Mouse (Mus musculus) left cerebral cortex, postnatal 10 days (tissue): ENCODE measurements at regions not wholly inside any gene's neighbourhood (a gene's known extent, or its start where the extent isn't known, plus 50 kb on each side); places are given as distances from the start of the nearest gene placed in this dataset.
A peak's percentile ranks its signal among the peaks of the same experiment; 100 is the strongest.

Experiments used
- DNase-seq, 2 experiments: peaks; one replicate each; pipeline ENCODE4 v3.0.0; 2021 to 2022; ENCODE audit warnings: low spot score in 2 of 2, mixed read lengths in 1 of 2; ENCODE audit errors: extremely low spot score in 1 of 2
- intact Hi-C: fragments of 180-260 bp; cut with DNase I; formaldehyde crosslinking; loops from one replicate; pipeline ENCODE4 v1.15.1; 2025

DNA sequence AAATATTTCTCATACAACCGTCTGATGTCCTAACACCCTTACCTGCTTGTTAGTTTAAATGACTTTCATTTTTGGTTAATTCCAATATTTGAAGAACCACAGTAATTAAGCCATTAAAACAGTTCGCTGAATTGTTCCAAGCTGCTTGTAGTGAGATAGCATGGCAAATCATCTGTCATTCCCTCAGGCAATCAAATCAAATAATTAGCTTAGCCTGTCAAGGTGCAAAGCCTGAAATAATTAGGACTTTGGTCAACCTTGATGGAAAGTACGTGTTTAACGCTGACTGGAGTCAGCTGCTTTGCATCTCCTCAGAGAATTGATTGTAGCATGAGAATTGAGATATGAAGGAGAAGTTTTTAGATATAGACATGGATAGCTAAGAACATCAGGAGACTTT, 220.2 kb upstream of the Pdcd1 start:
- DNase-seq, result no peak
- intact Hi-C loops, result no loop called here

DNA sequence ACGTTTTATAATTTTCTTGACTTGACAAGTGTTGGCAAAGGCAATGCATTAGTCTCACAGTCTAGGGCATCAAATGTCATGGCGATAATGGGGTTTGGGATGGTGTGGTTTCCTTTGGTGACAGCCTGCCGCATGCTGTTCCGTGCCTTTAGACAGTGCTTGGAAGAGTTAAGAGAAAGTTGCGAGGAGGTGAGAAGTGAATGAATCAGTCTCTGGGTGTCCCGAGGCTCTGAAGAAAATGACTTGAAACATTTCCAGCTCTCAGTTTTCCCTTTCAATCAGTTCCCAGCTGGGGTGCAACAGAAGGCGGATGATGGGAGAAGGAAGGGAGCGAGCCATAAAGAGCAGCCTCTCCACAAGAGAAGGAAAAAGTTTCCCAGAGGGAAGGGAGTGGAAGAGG, 211.0 kb upstream of the Pdcd1 start:
- intact Hi-C loops, result no loop called here
- peak in 1 of 2 experiments; percentile 20 for DNase-seq

DNA sequence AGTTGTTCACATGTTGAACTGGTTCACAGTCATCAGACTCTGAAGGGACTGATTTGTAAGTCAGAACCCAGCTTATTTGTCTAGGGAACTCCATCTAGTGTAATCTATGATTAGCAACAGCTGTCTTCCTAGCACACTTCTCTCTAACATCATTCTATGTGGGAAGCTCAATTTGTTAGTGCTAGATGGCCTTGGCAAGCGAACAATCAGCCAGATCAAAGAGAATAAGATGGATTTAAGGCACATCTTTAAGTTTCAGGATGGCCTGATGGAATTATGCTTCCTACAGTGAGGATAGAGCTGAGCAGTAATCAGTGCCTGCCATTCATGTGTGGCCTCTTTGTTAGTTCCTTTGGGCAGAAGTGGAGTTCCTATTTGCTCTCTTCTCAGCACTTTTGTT, 183.1 kb upstream of the Pdcd1 start:
- DNase-seq, result no peak
- intact Hi-C loops, result no loop called here

DNA sequence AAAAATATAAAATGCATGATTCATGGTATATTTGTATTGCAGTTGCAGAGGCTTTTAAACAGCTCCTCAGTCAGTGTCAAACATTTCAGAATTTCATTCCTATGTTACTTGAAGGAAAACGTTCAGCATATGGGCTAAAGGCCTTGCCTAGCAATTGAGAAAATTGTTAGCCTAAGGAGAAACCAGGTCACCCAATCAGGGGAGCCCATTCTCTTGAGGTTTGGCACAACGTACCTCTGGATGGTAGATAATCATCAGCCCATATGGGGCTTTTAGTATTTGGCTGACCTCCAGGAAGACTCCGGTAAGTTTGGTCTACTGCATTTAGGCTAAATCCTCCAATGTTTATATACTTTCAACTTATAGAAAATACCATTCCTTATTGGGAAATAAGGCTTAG, 168.7 kb upstream of the Pdcd1 start:
- intact Hi-C loops, result no loop called here
- DNase-seq, result no peak

DNA sequence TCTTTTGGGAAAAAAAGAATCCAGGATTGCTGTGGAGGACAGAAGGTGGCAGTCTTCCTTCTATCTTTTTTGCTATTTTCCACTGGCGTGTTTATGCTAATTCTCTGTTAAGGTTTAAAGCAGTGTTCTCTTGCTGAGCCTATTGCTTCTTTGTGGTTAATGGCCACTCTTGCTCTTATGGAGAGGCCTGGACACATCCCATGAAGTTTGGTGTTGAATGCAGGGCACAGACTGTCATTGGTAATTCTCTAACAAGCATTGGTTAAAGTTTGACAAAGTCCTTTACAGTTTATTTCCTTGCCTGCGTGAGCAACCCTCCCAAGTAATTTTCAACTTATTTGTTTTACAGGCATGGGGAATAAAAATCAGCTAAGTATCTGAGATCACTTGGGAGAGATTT, 165.1 kb upstream of the Pdcd1 start:
- intact Hi-C loops, result no loop called here
- no peak for DNase-seq

DNA sequence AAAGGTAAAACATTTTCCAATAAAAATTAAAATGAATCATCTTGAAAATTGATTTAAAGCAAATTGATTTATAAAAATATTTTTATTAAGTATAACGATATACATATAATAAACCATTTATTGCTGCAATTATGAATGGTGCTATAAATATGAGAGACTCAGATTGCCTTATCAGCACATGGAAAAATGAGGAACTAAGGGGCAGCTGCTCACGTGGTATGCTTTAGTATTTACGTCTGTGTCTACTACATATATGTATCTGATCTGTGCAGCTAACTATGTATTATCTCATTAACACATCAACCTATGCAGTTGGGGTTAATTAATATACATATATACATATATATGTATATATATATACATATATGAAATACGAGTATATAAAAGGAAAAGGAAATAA, 156.6 kb upstream of the Pdcd1 start:
- no peak for DNase-seq
- intact Hi-C loops, result no loop called here

DNA sequence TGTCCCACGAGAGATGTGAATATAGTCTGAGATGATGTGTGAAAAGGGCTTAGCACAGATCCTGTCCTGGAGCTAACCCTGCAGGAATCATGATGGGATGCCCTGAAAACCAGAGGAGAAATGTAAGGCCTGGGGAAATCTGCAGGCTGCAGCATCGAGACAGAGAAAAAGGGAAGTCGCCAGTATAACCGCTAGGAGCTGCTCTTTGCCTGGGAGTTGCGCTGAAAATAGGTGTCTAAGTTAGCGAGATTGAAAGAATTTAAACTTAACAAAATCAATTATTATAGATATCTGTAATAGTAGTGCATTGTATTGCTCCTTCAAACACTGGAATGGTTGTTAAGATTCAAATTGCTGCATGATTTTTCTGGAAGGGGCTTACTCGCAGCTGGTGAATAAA, 155.5 kb upstream of the Pdcd1 start:
- intact Hi-C loops, result no loop called here
- DNase-seq, result no peak

DNA sequence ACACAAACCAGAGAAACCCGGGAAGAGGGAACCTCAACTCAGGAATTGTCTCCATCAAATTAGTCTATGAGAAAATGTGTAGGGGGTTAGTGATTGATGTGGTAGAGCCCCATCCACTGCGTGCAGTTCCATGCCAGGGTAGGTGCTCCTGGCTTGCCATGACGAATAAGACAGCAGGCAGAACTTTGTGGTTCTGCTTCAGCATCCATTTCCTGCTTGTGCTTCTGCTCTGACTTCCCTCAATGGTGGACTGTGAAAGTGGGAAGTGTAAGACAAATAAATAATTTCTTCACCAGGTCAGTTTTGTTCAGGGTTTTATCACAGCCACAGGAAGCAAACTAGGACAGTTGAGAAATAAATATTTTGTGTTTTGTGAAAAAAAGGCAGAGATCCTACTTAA, 150.9 kb upstream of the Pdcd1 start:
- no peak for DNase-seq
- intact Hi-C loops, result no loop called here

DNA sequence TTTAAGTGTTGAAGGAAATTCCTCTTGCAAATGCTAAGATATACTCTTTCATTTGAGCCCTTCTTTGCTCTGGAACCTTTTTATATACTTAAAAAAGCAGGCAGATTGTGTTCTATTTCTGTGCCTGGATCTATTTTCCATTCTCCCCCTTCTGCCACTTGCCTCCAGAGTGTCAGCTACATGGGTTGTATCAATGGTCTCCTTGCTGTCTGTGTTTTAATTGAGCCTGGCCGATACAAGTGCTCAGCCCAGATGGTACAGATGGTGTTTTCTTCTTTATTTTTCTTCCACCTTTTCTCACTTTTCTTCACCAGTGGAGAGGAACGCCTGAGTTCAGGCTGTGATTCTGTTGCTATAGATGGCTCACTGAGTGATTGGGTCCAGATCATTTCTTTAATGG, 131.5 kb upstream of the Pdcd1 start:
- intact Hi-C loops, result loop anchor here (5.0 kb wide), 1 partner anchor 318 kb away; no protein-coding TSS in a partner anchor
- DNase-seq, result peak in 1 of 2 experiments; percentile 34

DNA sequence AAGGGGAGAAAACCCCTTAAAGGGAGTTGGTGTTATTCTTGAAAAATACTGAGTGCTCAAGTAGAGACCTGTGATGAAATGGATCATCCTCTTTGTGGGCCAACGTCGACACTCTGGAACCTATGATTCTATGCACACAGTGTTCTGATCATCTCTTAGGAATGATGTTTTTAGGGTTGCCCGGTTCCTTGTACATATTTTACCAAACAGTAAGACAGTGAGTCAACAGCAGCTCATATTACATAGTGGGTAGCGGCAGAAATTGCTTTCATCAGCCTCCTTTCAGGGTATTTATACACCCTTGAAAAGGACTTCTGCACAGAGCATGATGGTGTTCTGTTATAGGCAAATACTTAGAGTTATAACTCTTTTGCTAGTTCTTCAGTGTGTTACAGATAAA, 97.6 kb upstream of the Pdcd1 start:
- intact Hi-C loops, result loop anchor here (10.0 kb wide), 1 partner anchor 1615 kb away; no protein-coding TSS in a partner anchor
- DNase-seq, result no peak

DNA sequence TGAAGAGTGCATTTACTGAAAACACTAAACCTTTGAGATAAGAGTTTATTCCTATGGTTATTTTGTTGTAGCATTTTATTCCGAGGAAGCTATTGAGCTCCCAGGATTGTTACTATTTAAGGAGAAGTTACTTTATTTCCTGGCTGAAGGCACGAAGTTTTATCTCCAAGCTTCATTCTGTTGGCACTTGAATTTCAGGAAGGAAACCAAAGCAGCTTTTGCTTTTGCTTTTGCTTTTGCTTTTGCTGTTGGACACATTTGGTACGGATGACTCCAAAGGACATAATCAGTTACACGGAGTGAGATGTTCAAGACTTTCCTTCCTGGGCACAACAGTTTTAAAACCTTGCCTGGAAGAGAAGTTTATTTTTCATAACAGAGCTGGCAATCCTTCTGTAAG, 94.7 kb upstream of the Pdcd1 start:
- DNase-seq, result no peak
- intact Hi-C loops, result loop anchor here (10.0 kb wide), 1 partner anchor 1618 kb away; no protein-coding TSS in a partner anchor

DNA sequence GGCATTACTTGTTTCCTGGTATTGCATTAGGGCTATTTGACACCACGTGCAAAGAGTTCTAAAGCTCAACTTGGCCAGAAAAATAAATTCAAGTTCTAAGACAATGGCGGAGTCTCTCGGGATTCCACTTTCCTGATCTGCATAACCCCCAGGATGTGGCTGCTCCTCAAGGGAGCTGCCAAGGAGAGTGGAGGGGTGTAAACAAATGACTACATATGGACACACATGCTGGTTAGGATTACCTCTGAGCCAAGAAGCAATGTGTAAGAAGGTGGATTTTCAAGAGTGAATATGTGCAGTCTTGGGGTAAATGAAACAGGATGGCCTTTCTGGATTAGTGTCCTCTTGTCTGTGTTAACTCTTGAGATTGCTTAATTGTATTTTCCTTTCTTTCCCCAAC, 88.2 kb upstream of the Pdcd1 start:
- intact Hi-C loops, result loop anchor here (10.0 kb wide), 1 partner anchor 1624 kb away; no protein-coding TSS in a partner anchor
- no peak for DNase-seq

DNA sequence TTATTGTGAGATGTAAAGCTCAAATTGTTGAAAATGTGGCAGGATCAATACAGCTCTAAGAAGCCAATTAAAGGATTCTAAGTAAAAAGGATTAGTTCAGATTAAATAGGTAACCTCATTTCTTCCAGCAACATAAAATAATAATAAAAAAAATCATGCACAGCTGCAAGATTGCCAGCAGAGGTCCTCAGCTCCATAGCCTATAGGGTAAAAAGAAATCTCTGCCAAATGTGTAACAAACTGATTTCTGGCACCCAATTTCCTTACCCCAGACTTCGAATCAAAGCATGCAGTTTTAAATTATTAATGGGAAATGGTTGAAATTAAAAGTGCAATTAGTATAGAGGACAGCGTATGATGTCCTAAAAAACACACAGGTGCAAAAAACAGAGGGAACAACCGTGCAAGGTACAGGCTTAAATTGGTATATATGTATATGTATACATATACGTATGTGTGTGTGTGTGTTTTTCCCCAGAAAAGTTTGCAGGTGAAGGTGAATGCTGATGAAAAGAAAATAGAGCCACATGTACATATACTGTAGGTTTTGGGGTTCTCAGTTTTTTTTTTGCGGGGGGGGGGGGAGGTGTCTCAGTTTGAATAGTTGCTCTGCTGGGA, 87.2 kb upstream of the Pdcd1 start:
- DNase-seq, result peak in 1 of 2 experiments; percentile 10
- intact Hi-C loops, result loop anchor here (10.0 kb wide), 1 partner anchor 1625 kb away; no protein-coding TSS in a partner anchor

DNA sequence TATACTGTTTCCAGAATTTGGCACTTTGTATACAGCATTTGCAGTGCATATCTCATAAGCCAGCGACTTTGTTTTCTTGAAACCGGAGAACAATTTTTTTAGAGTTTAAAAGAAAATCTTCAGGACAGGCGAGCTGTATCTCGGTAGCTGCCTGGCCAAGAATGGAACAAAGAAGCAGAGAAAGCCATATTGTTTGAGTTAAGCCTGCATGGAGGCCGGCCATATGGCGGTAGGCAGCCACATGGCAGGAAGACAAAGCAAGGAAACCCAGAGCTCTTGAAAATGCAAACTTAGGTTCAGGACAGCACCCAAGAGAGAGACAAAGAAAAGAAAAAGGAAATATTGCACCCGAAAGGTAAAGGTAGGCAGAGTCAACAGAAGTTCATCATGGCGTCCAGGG, 84.4 kb upstream of the Pdcd1 start:
- intact Hi-C loops, result no loop called here
- peak in 1 of 2 experiments; percentile 8 for DNase-seq
